In the genomic region with DNA sequence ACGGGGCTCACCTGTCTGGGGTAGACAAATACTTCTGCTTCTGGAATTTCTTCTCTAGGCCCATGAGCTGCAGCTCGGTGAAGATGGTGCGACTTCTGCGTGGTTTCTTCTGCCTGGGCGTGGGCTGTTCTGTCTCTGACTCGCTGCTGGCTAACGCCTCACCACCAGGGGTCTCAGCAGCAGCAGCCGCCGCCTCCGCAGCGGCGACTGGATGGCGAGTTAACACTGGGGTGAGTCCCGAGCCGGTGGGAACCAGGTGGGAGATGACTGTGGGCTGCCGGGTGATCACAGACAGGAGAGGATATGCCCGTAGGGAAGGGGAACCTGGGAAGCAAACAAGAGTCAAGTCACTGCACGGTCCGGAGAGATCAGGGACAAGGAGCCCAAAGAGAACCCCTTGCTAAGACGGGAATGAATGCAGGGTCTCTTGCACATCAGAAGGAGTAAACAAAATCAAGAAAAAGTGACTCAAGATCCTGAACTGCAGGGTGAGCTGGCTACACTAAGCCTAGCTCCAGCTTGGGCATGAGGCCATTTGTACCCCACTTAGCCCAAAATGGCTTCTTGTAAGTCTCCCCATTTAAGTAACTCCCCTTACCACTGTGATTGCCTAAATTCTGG, we compare ENCODE assay signal across 8 mouse cellular contexts. TPM values are rescaled to one million over a fixed set of nuclear protein-coding genes. Genes with fewer than 3 reads are reported as not detected.
A peak's percentile ranks its signal among the peaks of the same experiment; 100 is the strongest.
DNase-seq lines count a peak whose midpoint lies in the region; ATAC-seq and TF ChIP-seq lines count a peak whose summit lies in the region.

No protein-coding gene starts in this region.

- 0 out of 2 replicates have a peak, but pooled peaks have one; percentile 5 for TF ChIP-seq CTCF in small intestine, adult 2 months (IDR thresholded peaks at IDR 0.05; ENCODE audit: extremely low read depth, insufficient read length, insufficient replicate concordance, low read depth, low read length)

- H3K4me1 ChIP-seq in hindbrain, embryonic 12.5 days, result peaks cover 5% of the 10 kb centered on the region; the same call in 1 of the 2 replicates
- H3K4me1 ChIP-seq in small intestine, adult 2 months (ENCODE audit: control insufficient read depth, insufficient read depth, insufficient read length, low read length), result peaks cover 5% of the 10 kb centered on the region; the same call in 1 of the 2 replicates

- no peaks in the 10 kb centered on the region for H3K9me3 ChIP-seq in hindbrain, embryonic 12.5 days (replicated peaks)

- peak; percentile 19 for DNase-seq in adrenal gland, postnatal 10 days
- DNase-seq in adrenal gland, adult 8-10 months, result no peak
- DNase-seq in thymus, postnatal 0 days (ENCODE audit: low spot score), result peak; percentile 32
- no peak for DNase-seq in thymus, adult 18-20 months

- H3K4me2 ChIP-seq in hindbrain, embryonic 12.5 days (replicated peaks), result peak overlapping the region; percentile 52

- H3K9ac ChIP-seq in hindbrain, embryonic 12.5 days, result peak overlapping the region; percentile 28; the same call in 1 of the 2 replicates

- peak; percentile 40; the same call in 1 of the 2 replicates for ATAC-seq in hindbrain, embryonic 12.5 days (ENCODE audit: low FRiP score)
- peak; percentile 69; the same call in 1 of the 2 replicates for ATAC-seq in megakaryocyte progenitor cell, adult 5-6 weeks (replicated peaks; ENCODE audit: poor library complexity)
- ATAC-seq in megakaryocyte, adult 5-6 weeks (ENCODE audit: poor library complexity, severe bottlenecking), result no peak

- no peak for TF ChIP-seq POLR2A in small intestine, adult 2 months (IDR thresholded peaks at IDR 0.05; ENCODE audit: low read depth, low read length)

- H3K27ac ChIP-seq in hindbrain, embryonic 12.5 days, result no peak overlapping the region
- no peak overlapping the region for H3K27ac ChIP-seq in small intestine, adult 2 months (ENCODE audit: insufficient read depth, low read depth, low read length)

- WGBS in hindbrain, embryonic 12.5 days, result 6% methylated on average over 20 of the region's 20 CpGs
- WGBS in small intestine, adult 2 months, result 38% methylated on average over 20 of the region's 20 CpGs

- H3K36me3 ChIP-seq in hindbrain, embryonic 12.5 days, result no peaks in the 10 kb centered on the region
- 0 out of 2 replicates have a peak, but pooled peaks cover 4% of the 10 kb centered on the region for H3K36me3 ChIP-seq in small intestine, adult 2 months (ENCODE audit: control insufficient read depth, insufficient read depth, low read length)

- peaks cover 15% of the 10 kb centered on the region for H3K27me3 ChIP-seq in hindbrain, embryonic 12.5 days
- no peaks in the 10 kb centered on the region for H3K27me3 ChIP-seq in small intestine, adult 2 months (ENCODE audit: control insufficient read depth, insufficient read depth, low read length)

- H3K4me3 ChIP-seq in hindbrain, embryonic 12.5 days, result peak overlapping the region; percentile 15; the same call in 1 of the 2 replicates
- H3K4me3 ChIP-seq in small intestine, adult 2 months (ENCODE audit: low read depth, low read length), result no peak overlapping the region

RNA-seq across cellular contexts. Expression of gene Barx2, which starts 54.4 kb away (rescaled TPM):
- total RNA-seq in adrenal gland, postnatal 10 days (2021), result 1 to 10 TPM in 1 of 2 experiments, under 1 TPM in 1; 0.12 to 2.4 TPM
- total RNA-seq in adrenal gland, adult 8-10 months (2022), result not detected
- 0.08 and 0.10 TPM in 2 replicates for polyA plus RNA-seq in thymus, postnatal 0 days (2015; fragmentation: Nextera tagmentation; extraction: Ambion mirVana)
- polyA plus RNA-seq in hindbrain, embryonic 12.5 days (2016; fragmentation: Nextera tagmentation; extraction: Ambion mirVana), result 0.14 TPM in 1 of 2 replicates, not detected in the other
- total RNA-seq in megakaryocyte progenitor cell, adult 5-6 weeks (2015), result not detected in 2 replicates
- total RNA-seq in megakaryocyte progenitor cell, adult 5-6 weeks (2017), result not detected in 2 replicates
- polyA plus RNA-seq in small intestine, adult 2 months (2012; rRNA removed), result 63.8 and 65.1 TPM in 2 replicates
- not detected in 2 replicates for total RNA-seq in megakaryocyte, adult 5-6 weeks (2015)
- total RNA-seq in megakaryocyte, adult 5-6 weeks (2017), result not detected in 2 replicates

Comparison
In these comparisons a context has a peak if more than half of its experiments do, and no peak if none do; other contexts are left out.
1. DNase-seq: peak in adrenal gland, postnatal 10 days (single experiment) and thymus, postnatal 0 days (single experiment); none in adrenal gland, adult 8-10 months (single experiment) and thymus, adult 18-20 months (0 of 2).